Mouse (Mus musculus): ENCODE data around the gene Dlx1. TPM values are rescaled to one million over a fixed set of nuclear protein-coding genes. Genes with fewer than 3 reads are reported as not detected.
A peak's percentile ranks its signal among the peaks of the same experiment; 100 is the strongest.

The Dlx1 gene
- polyA plus RNA-seq, 1 experiment = not detected

DNA sequence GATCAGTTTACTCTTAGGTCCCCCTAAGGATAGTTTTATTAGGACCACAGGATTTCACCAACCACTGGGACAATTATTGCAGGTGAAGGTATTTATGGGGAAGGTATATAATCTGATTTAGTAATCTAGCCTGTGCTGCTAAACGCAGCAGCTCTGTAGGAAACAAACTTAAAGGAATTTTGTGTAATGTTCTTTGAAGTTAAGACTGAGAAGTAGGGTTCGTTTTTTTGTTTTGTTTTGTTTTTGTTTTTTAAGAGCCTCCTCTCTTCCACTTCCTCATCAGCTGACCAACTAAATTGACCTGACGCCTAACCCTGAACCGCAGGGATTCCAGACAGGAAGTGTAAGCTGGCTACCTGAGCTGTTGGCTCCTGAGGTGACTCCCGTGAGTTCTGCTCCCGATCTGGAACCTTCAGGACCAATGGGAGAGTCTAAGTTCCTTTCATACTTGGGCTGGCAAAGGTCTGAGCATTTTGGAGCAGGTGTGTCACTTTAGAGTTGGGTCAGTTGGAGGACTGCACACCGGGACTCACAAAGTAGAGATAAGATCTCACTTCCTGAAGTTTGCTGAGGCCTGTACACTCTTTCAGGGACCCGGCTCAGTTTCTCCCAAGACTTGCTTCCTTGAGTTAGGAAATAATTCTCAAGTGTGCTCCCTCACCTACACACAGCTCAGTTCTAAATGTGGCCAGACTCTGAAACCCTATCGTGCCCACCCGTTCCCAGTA is 1.2 kb upstream of the Dlx1 start:
- no peak overlapping the region for H3K4me3 ChIP-seq (ENCODE audit: insufficient read depth, low read length)
- H3K27ac ChIP-seq (ENCODE audit: insufficient read depth, low read depth, low read length) = no peak overlapping the region
- TF ChIP-seq CTCF (IDR thresholded peaks at IDR 0.05; ENCODE audit: low read depth, low read length) (no peak), POLR2A (IDR thresholded peaks at IDR 0.05; ENCODE audit: borderline replicate concordance, low read depth, low read length) (no peak)
- 0 out of 2 replicates have a peak, but pooled peaks cover 4% of the 10 kb centered on the region for H3K4me1 ChIP-seq (ENCODE audit: control insufficient read depth, insufficient read depth, low read length)

DNA sequence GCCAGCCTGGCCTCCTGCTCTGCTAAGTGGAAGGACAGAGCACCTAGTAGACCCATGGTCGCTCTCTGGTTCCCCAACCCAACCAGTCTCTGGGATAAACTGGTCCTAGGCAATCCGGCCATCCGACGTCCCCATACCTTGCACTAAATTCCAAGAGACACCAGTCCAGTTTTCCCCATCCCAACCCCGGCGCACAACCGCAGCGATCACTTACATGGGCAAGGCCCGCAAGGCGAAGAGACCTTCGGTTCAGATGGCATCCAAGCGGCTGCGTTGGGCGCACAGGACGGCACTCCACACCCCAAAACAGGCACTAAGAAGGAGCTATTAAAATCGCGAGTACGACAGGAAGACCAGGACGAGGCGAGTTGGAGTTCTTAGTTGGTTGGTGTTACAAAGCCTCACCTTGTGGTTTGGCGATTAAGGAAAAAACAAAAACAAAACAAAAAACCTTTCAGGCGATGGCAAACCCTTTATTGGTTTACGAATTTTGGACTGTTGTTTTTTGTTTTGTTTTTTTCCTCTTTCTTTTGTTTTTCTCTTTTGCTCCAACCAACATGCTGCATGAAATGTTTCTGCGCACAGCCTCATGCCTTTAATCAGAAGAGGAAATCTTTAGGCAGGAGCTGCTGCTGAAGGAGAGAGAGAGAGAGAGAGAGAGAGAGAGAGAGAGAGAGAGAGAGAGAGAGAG is 445 bp upstream of the Dlx1 start:
- TF ChIP-seq POLR2A (IDR thresholded peaks at IDR 0.05; ENCODE audit: borderline replicate concordance, low read depth, low read length) = no peak
- TF ChIP-seq CTCF (IDR thresholded peaks at IDR 0.05; ENCODE audit: low read depth, low read length) = no peak
- H3K4me3 ChIP-seq (ENCODE audit: insufficient read depth, low read length) = no peak overlapping the region
- H3K27ac ChIP-seq (ENCODE audit: insufficient read depth, low read depth, low read length) = no peak overlapping the region
- H3K4me1 ChIP-seq (ENCODE audit: control insufficient read depth, insufficient read depth, low read length) = 0 out of 2 replicates have a peak, but pooled peaks cover 4% of the 10 kb centered on the region

DNA sequence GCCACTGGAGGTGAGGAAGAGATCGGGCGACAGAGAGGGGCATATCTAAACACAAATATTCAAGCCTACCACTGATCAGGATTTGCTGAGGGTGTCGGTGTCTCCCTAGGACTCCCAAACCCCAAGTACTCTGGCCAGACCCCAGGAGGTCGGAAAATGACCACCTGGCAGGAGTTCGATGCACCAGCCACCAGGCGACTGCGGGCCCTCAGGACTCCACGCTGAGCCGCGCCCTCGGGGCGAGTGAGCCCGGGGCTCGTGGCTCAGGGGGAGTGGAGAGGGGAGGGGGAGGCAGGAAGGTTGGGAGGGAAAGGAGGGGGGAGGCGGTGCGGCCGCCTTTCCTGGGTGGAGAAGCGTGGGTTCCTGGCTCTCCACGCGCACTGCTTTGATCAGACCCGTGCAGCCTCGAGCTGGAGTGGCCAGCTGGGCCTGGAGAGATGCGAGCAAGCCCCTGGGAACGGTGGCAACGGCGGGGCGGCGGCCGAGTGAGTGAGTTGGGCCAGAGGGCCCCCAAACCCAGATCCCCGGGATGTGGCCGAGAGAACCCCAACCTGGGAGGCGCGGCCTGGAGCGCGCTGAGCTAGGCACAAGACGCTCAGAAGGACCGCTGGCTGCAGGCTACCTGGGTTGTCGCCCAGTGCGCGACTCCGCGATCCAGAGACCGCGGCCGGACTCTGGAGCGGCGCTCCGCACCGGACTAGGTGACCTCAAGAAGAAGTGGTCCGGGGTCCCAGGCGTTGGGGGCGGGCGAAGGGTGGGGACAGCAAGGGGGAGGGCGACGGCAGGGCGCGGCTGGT is 999 bp downstream of the Dlx1 start:
- TF ChIP-seq POLR2A (IDR thresholded peaks at IDR 0.05; ENCODE audit: borderline replicate concordance, low read depth, low read length) (no peak), CTCF (IDR thresholded peaks at IDR 0.05; ENCODE audit: low read depth, low read length) (no peak)
- Histone ChIP-seq H3K4me3 (ENCODE audit: insufficient read depth, low read length) (peak overlapping the region; percentile 38), H3K4me1 (ENCODE audit: control insufficient read depth, insufficient read depth, low read length) (0 out of 2 replicates have a peak, but pooled peaks cover 4% of the 10 kb centered on the region), H3K27ac (ENCODE audit: insufficient read depth, low read depth, low read length) (no peak overlapping the region)

DNA sequence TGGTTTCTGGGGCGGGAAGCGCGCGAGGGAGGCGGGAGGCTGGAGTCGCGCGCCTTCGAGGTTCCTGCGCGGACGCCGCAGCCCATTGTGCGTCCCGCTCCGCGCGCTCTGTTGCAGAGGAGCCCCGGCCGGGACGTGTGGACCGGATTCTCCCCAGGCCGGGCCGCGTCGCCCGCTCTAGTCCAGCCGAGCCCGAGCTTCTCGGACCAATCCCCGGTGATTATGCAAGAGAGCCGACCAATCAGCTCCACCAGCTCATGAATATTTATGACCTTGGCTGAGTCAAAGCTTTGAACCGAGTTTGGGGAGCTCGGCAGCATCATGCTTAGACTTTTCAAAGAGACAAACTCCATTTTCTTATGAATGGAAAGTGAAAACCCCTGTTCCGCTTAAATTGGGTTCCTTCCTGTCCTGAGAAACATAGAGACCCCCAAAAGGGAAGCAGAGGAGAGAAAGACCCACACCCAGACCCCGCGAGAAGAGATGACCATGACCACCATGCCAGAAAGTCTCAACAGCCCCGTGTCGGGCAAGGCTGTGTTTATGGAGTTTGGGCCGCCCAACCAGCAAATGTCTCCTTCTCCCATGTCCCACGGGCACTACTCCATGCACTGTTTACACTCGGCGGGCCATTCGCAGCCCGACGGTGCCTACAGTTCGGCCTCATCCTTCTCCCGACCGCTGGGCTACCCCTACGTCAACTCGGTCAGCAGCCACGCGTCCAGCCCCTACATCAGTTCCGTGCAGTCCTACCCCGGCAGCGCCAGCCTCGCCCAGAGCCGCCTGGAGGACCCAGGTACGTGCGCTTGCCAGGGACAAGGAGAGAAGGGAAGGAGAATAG is 1.8 kb downstream of the Dlx1 start:
- TF ChIP-seq POLR2A (IDR thresholded peaks at IDR 0.05; ENCODE audit: borderline replicate concordance, low read depth, low read length) (no peak), CTCF (IDR thresholded peaks at IDR 0.05; ENCODE audit: low read depth, low read length) (no peak)
- Histone ChIP-seq H3K4me1 (ENCODE audit: control insufficient read depth, insufficient read depth, low read length) (0 out of 2 replicates have a peak, but pooled peaks cover 4% of the 10 kb centered on the region), H3K4me3 (ENCODE audit: insufficient read depth, low read length) (peak overlapping the region; percentile 38), H3K27ac (ENCODE audit: insufficient read depth, low read depth, low read length) (no peak overlapping the region)

DNA sequence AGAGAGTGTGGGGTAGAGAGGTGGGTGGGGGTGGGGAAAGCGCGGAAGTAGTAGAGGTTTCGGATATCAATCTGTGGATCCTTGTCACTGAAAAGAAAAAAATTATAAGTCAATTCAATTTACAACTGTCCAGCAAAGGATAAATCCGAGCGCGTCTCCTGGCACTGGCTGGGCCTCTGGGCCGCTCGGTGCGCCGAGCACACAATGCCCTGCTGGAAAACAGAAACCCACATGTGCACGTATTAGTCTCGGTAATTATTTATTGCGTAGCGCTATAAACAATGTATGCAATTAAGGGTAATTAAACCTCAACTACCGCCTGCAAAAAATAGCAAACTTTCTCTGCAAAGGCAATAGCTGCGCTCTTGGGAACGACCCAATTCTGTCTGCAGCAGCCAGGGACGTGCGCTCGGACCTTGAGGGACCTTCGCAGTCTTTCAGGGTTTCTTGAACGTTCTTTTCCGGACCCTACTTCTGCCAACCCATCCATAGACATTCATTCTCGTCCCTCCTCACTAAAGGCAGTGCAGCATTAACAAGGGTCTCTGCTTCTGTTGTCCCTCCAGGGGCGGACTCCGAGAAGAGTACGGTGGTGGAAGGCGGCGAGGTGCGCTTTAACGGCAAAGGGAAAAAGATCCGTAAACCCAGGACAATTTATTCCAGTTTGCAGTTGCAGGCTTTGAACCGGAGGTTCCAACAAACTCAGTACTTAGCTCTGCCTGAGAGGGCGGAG is 2.6 kb downstream of the Dlx1 start:
- Histone ChIP-seq H3K4me1 (ENCODE audit: control insufficient read depth, insufficient read depth, low read length) (0 out of 2 replicates have a peak, but pooled peaks cover 4% of the 10 kb centered on the region), H3K4me3 (ENCODE audit: insufficient read depth, low read length) (0 out of 2 replicates have a peak overlapping the region, but pooled peaks have one; percentile 38), H3K27ac (ENCODE audit: insufficient read depth, low read depth, low read length) (no peak overlapping the region)
- TF ChIP-seq CTCF (IDR thresholded peaks at IDR 0.05; ENCODE audit: low read depth, low read length) = no peak
- TF ChIP-seq POLR2A (IDR thresholded peaks at IDR 0.05; ENCODE audit: borderline replicate concordance, low read depth, low read length) = no peak

DNA sequence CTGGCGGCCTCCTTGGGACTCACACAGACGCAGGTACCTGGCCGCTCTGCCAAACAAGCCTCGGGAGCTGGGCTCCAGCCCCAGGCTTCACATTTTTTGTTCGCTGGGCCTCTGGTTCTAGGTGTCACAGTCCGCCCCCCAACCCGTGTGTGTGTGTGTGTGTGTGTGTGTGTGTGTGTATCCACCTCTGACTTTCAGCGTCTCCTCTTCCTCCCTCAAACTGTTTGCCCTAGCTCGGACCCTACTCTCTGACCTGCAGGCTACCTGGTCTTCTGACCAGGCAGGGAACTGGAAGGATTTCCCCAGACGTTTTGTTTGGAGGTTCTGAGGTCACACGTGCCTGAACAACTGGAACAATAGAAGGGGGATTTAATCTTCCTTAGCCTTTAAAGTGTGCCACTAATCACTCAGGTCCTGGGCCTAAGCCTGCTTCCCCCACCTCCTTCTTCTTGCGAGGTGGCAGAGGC is 3.2 kb downstream of the Dlx1 start:
- Histone ChIP-seq H3K4me3 (ENCODE audit: insufficient read depth, low read length) (no peak overlapping the region), H3K4me1 (ENCODE audit: control insufficient read depth, insufficient read depth, low read length) (0 out of 2 replicates have a peak, but pooled peaks cover 4% of the 10 kb centered on the region), H3K27ac (ENCODE audit: insufficient read depth, low read depth, low read length) (no peak overlapping the region)
- TF ChIP-seq POLR2A (IDR thresholded peaks at IDR 0.05; ENCODE audit: borderline replicate concordance, low read depth, low read length) (no peak), CTCF (IDR thresholded peaks at IDR 0.05; ENCODE audit: low read depth, low read length) (0 out of 2 replicates have a peak, but pooled peaks have one; percentile 8)

DNA sequence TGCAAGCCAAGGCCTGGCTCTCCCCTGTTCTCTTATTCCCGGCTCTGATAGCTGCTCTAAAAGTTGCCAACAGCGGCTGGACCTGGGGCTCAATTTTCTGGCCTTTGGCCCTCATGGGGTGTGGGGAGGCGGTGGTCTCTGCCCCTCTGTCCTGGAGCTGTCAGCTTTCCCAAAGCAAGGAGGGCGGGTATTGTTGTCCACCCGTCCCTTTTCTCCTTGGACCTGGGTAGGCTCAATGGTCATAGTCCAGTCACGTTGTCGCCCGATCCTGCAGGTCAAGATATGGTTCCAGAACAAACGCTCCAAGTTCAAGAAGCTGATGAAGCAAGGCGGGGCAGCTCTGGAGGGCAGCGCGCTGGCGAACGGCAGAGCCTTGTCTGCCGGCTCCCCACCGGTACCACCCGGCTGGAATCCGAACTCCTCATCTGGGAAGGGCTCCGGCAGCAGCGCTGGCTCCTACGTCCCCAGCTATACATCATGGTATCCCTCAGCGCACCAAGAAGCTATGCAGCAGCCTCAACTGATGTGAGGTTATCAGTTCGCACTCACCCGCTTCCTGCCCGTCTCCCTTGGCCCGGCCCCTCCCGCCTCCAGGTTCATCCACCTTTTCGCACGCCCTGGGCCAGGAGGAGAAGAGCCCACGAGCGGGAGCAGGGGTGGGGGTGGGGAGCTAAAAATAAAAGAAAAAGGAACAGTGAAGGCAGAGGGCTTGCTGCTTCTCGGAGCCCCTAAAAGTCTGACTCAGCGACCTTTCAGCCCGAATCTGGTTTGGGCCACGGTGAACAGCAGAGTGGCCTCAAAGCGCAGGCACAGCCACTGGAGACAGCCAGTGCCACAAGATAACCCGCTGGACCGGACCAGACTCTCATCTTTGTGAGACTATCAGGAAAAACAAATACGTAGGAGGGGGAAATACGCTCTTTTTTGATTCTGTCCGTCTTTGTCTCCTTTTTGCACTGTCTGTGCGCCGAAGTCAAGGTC is 4.4 kb downstream of the Dlx1 start:
- Histone ChIP-seq H3K27ac (ENCODE audit: insufficient read depth, low read depth, low read length) (no peak overlapping the region), H3K4me1 (ENCODE audit: control insufficient read depth, insufficient read depth, low read length) (0 out of 2 replicates have a peak, but pooled peaks cover 4% of the 10 kb centered on the region), H3K4me3 (ENCODE audit: insufficient read depth, low read length) (no peak overlapping the region)
- TF ChIP-seq POLR2A (IDR thresholded peaks at IDR 0.05; ENCODE audit: borderline replicate concordance, low read depth, low read length) = no peak

Measured in bone marrow macrophage, adult 2 months (primary cell).